Mouse (Mus musculus) myocyte (in vitro differentiated cells): ENCODE measurements at regions not wholly inside any gene's neighbourhood (a gene's known extent, or its start where the extent isn't known, plus 50 kb on each side); places are given as distances from the start of the nearest gene placed in this dataset.

Experiments used
- H3K27me3 ChIP-seq: one replicate; pipeline ENCODE4 v1.6.1; 2011; ENCODE audit not compliant: control insufficient read depth, insufficient read depth, insufficient read length
- H3K36me3 ChIP-seq: one replicate; pipeline ENCODE4 v1.6.1; 2011; ENCODE audit not compliant: control insufficient read depth, insufficient read depth
- H3K4me2 ChIP-seq: one replicate; pipeline ENCODE4 v1.6.1; 2011; ENCODE audit warnings: low read depth, control low read depth
- H3K4me3 ChIP-seq: one replicate; pipeline ENCODE4 v1.5.1; 2011; ENCODE audit warnings: mild to moderate bottlenecking, control low read depth, moderate library complexity
- H3K79me2 ChIP-seq: one replicate; pipeline ENCODE4 v1.6.1; 2011; ENCODE audit not compliant: control insufficient read depth, insufficient read depth
- H3ac ChIP-seq: one replicate; pipeline ENCODE4 v1.6.1; 2011; ENCODE audit not compliant: control insufficient read depth, insufficient read length
- CEBPB ChIP-seq: IDR thresholded peaks from 2 replicates; pipeline ENCODE4 v1.6.1; 2011; ENCODE audit warnings: mild to moderate bottlenecking, moderate library complexity; ENCODE audit not compliant: poor library complexity, insufficient read depth, severe bottlenecking
- E2F4 ChIP-seq: IDR thresholded peaks from one replicate; pipeline ENCODE4 v1.6.1; 2011; ENCODE audit warnings: mild to moderate bottlenecking, control low read depth, moderate library complexity; ENCODE audit not compliant: insufficient read depth
- MAX ChIP-seq: IDR thresholded peaks from one replicate; pipeline ENCODE4 v1.6.1; 2011; ENCODE audit warnings: low read depth, mild to moderate bottlenecking, control low read depth
- MYOD1 ChIP-seq, 3 experiments: IDR thresholded peaks; one replicate each; pipeline ENCODE4 v1.6.1; 2011; ENCODE audit warnings: control low read depth in 2 of 3, low read depth in 2 of 3, mild to moderate bottlenecking in 2 of 3, moderate library complexity in 1 of 3; ENCODE audit not compliant: insufficient read length in 2 of 3, control insufficient read depth in 1 of 3
- MYOG ChIP-seq, 3 experiments: IDR thresholded peaks; one replicate each; pipeline ENCODE4 v1.6.1; 2011; ENCODE audit warnings: control low read depth in 2 of 3, low read depth in 2 of 3, mild to moderate bottlenecking in 2 of 3; ENCODE audit not compliant: insufficient read length in 2 of 3, control insufficient read depth in 1 of 3, insufficient read depth in 1 of 3
- POLR2A ChIP-seq: IDR thresholded peaks from one replicate; pipeline ENCODE4 v1.6.1; 2011; ENCODE audit warnings: low read depth, mild to moderate bottlenecking, control low read depth, moderate library complexity; ENCODE audit not compliant: insufficient read length
- POLR2AphosphoS2 ChIP-seq: IDR thresholded peaks from one replicate; pipeline ENCODE4 v1.6.1; 2011; ENCODE audit warnings: low read depth, control low read depth; ENCODE audit not compliant: insufficient read length
- REST ChIP-seq: IDR thresholded peaks from one replicate; pipeline ENCODE4 v1.6.1; 2011; ENCODE audit warnings: mild to moderate bottlenecking, control low read depth, moderate library complexity; ENCODE audit not compliant: insufficient read depth, insufficient read length
- SRF ChIP-seq: IDR thresholded peaks from one replicate; pipeline ENCODE4 v1.6.1; 2011; ENCODE audit warnings: low read depth; ENCODE audit not compliant: control insufficient read depth, insufficient read length
- TCF12 ChIP-seq: IDR thresholded peaks from one replicate; pipeline ENCODE4 v1.6.1; 2011; ENCODE audit warnings: mild to moderate bottlenecking, control low read depth; ENCODE audit not compliant: poor library complexity, insufficient read depth, severe bottlenecking
- TCF3 ChIP-seq: IDR thresholded peaks from one replicate; pipeline ENCODE4 v1.6.1; 2011; ENCODE audit warnings: low read depth, control low read depth; ENCODE audit not compliant: insufficient read length
- USF1 ChIP-seq: IDR thresholded peaks from one replicate; pipeline ENCODE4 v1.6.1; 2011; ENCODE audit warnings: low read depth, mild to moderate bottlenecking, control low read depth, moderate library complexity

GRCm38 (mm10) chr12:70718602-70719001 lies 106.7 kb upstream of the Frmd6 start:
- Histone ChIP-seq H3ac (no peak overlapping the region), H3K79me2 (no peaks in the 10 kb centered on the region), H3K36me3 (no peaks in the 10 kb centered on the region), H3K27me3 (no peaks in the 10 kb centered on the region), H3K4me2 (no peak overlapping the region), H3K4me3 (no peak overlapping the region)
- no peak for TF ChIP-seq SRF
- TF ChIP-seq MAX: no peak
- TF ChIP-seq REST: no peak
- no peak for TF ChIP-seq POLR2A
- TF ChIP-seq E2F4: no peak

GRCm38 (mm10) chr12:70719255-70719654 lies 106.1 kb upstream of the Frmd6 start:
- Histone ChIP-seq H3K27me3 (no peaks in the 10 kb centered on the region), H3K79me2 (no peaks in the 10 kb centered on the region), H3ac (no peak overlapping the region), H3K4me3 (no peak overlapping the region), H3K4me2 (peak overlapping the region; percentile 64), H3K36me3 (no peaks in the 10 kb centered on the region)
- no peak for TF ChIP-seq SRF
- TF ChIP-seq MAX: no peak
- TF ChIP-seq CEBPB: no peak
- TF ChIP-seq POLR2A: no peak
- no peak for TF ChIP-seq MYOG (IDR thresholded peaks at IDR 0.05; ENCODE audit: control insufficient read depth in 1 of 3, insufficient read depth in 1 of 3, insufficient read length in 2 of 3, low read depth in 2 of 3)
- TF ChIP-seq REST: no peak
- no peak for TF ChIP-seq POLR2AphosphoS2
- no peak for TF ChIP-seq TCF3
- TF ChIP-seq USF1: no peak
- no peak for TF ChIP-seq MYOD1 (IDR thresholded peaks at IDR 0.05; ENCODE audit: control insufficient read depth in 1 of 3, insufficient read length in 2 of 3, low read depth in 2 of 3)
- TF ChIP-seq E2F4: no peak
- no peak for TF ChIP-seq TCF12

- H3K4me2 ChIP-seq: peak overlapping the region; percentile 64
- no peak for TF ChIP-seq SRF
- 0 out of 2 replicates have a peak, but pooled peaks have one; percentile 6 for TF ChIP-seq CEBPB
Measured at GRCm38 (mm10) chr12:70720178-70720894, 105.0 kb upstream of the Frmd6 start.

GRCm38 (mm10) chr12:70725326-70725725 lies 100.0 kb upstream of the Frmd6 start:
- H3K79me2 ChIP-seq: no peaks in the 10 kb centered on the region
- no peak overlapping the region for H3K4me3 ChIP-seq
- no peak overlapping the region for H3K4me2 ChIP-seq
- TF ChIP-seq E2F4: no peak
- no peak for TF ChIP-seq TCF12
- no peak for TF ChIP-seq USF1
- no peak for TF ChIP-seq CEBPB
- no peak for TF ChIP-seq REST
- no peaks in the 10 kb centered on the region for H3K36me3 ChIP-seq
- H3K27me3 ChIP-seq: no peaks in the 10 kb centered on the region
- H3ac ChIP-seq: no peak overlapping the region

More at GRCm38 (mm10) chr12:70720178-70720894, 105.0 kb upstream of the Frmd6 start:
- Histone ChIP-seq H3K79me2 (no peaks in the 10 kb centered on the region), H3K4me3 (no peak overlapping the region), H3ac (no peak overlapping the region), H3K36me3 (no peaks in the 10 kb centered on the region), H3K27me3 (no peaks in the 10 kb centered on the region)

- no peak overlapping the region for H3K4me3 ChIP-seq
- H3K4me2 ChIP-seq: no peak overlapping the region
- no peak for TF ChIP-seq E2F4
- peak in 2 of 3 experiments; percentile 22 to 51 for TF ChIP-seq MYOD1 (IDR thresholded peaks at IDR 0.05; ENCODE audit: control insufficient read depth in 1 of 3, insufficient read length in 2 of 3, low read depth in 2 of 3)
- TF ChIP-seq MYOG (IDR thresholded peaks at IDR 0.05; ENCODE audit: control insufficient read depth in 1 of 3, insufficient read depth in 1 of 3, insufficient read length in 2 of 3, low read depth in 2 of 3): no peak
- no peaks in the 10 kb centered on the region for H3K79me2 ChIP-seq
- H3ac ChIP-seq: no peak overlapping the region
- H3K27me3 ChIP-seq: no peaks in the 10 kb centered on the region
- H3K36me3 ChIP-seq: no peaks in the 10 kb centered on the region
Measured at GRCm38 (mm10) chr12:70727496-70728259, 97.6 kb upstream of the Frmd6 start.

GRCm38 (mm10) chr12:70728407-70728806 lies 96.9 kb upstream of the Frmd6 start:
- TF ChIP-seq USF1 (no peak), CEBPB (no peak), TCF3 (no peak)
- H3K27me3 ChIP-seq: no peaks in the 10 kb centered on the region
- no peak overlapping the region for H3ac ChIP-seq
- H3K79me2 ChIP-seq: no peaks in the 10 kb centered on the region
- no peak overlapping the region for H3K4me3 ChIP-seq
- no peaks in the 10 kb centered on the region for H3K36me3 ChIP-seq
- no peak overlapping the region for H3K4me2 ChIP-seq
